Mouse (Mus musculus) embryo, embryonic 10.5 days (tissue): ENCODE measurements around the gene D6Ertd527e.

Experiments
- DNase-seq: peaks from one replicate; pipeline ENCODE4 v3.0.0-alpha.2; 2015; ENCODE audit warnings: low spot score

Gene D6Ertd527e

DNA sequence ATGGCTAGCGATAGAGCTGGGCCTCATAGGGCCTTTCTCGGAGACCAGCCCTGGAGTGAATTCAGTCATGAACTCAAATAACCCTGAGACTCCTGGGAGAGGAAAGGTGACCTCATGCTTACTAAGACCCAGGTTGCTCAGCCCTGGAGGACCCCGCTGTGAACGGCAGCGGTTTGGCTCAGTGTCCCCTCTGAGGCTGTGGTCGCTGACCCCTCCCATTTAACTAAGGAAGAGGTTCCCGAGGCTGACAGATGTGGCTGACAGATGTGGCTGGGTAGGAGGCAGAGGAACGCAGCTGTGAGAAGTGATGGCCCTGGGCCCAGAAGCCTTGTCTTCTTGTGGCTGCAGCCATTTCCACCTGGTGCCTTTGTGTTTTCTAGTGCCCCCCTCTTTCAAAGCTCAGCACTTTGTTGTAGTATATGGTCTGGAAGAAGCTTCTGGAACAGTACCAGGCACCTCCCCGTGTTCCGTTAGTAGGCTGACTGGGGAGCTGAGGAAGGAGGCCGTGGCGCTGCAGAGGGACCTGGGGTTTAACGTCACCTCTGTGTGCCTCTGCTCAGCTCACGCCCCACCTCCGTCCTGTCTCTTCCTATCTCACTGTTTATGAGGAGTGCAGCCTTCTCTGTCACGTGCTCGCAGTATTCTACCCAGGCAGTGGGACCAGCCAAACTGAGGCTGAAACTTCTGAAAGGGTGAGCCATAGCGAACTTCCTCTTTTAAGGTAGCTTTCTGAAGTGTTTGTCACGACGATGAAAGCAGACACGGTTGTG lies 48.1 kb downstream of the D6Ertd527e start:
- DNase-seq: no peak

DNA sequence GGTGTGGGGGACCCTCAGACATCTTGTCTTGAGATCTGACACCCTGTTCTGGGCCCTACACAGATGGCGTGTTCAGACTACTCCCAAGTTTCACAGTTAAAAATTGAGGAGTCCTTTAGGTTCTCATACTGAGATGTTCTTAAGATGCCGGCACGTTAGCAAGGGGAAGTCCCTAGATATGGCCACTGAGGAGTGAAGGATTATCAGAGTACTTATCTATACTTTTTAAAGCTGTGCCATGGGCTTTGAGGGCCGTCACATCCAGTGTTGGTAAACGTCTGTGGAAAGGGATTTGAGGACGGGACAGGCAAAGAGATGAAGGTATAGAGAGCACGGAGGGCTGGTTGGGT lies 48.7 kb downstream of the D6Ertd527e start:
- no peak for DNase-seq

DNA sequence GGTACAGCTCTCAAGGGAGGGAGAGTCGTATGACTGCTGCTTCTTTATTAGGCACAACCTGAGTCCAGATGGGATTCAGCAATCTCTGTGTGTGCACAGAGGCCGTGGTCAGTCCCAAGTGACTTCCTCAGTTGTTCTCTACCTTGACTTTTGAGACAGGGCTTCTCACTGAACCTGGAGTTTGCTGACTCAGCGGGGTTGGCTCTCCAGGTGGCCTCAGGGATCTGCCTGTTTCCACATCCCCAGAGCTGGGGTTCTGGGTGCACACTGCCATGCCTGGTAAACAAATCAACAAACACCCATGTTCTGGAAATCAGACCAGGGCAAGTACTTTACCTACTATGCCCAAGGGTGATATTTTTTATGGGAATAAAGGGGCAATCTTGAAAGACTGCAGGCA lies 49.3 kb downstream of the D6Ertd527e start:
- DNase-seq: no peak

DNA sequence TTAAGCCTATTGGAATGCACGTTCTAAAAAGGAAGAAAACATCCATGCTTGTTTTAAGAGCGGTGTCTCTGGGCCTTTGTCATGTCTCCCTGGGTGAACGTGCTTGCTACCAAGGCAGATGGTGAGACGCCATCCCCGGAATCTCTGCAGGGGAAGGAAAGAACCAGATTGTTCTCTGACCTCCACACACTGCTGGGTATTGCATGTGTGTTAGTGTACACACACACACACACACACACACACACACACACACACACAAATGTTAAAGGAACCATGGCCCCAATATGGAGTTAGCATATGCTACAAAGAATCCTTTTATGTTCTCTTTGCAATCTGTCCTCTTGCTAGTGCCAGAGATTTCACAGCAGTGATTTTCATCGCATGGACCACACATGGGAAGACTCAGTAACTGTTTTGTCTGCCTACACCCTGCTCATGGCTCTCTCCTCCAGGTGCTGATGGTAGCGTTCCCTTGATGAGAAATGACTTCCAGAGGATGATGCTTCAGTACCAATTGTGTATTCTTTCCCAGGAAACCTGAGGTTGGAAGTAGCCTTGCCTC lies 53.6 kb downstream of the D6Ertd527e start:
- no peak for DNase-seq

DNA sequence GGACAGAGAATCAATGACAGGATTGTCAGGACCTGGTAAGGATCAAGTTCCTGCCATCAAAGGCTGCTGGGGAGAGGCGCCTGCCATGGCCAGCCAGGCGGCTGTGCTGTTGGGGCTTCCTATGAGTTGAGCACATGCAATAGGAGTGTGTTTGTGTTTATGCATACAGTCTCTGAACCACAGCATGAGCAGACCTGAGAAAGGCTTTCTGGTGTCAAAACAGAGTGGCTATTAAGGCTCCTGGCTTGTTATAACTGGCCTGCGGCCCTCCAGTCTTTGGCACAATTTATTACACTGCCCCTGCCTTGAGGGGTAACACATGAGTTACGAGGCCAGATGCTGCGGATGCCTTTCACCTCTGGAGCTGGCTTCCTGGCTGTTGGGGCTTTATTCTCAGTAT lies 55.6 kb downstream of the D6Ertd527e start:
- DNase-seq: peak; percentile 37

DNA sequence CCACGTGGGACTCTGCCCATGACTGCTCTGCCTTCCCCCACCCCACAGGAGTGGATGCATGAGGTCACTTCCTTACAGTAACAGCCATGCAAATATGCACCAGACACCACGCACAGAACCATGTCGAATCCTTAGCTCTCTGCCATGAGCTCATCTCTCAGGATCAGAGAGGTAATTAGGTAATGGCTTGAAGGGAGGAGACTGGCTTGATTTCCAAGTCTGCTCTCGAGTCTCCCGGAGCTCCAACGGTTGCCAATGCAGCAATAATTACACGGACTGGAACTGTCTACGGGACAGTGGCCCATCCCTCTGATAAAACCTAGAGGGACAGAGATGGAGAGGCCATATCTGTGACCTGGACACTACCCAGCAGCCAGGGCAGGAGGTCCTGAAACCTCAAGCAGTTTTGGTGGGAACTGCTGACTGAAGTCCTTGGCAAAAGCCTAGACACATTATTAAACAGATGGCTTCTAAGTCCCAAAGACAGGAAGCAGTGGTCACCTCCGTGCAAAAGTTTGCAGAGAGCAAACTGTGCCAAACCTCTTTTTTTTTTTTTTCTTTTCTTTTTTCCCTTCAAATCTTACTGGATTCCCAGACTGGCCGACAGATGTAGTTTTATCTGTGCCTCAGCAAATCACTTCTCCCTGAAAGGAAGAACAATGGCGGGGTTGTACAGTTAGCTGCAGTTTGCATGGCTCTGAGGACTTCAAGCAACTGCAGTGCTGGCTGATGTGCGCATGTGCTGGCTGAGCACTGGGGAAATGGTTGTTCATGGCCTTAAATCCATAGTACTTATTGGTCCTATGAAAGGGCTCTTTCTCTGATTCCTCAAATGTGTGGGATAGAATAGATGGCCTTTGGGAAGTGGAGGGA lies 57.1 kb downstream of the D6Ertd527e start:
- no peak for DNase-seq
